Mouse (Mus musculus) myocyte (in vitro differentiated cells): ENCODE data around the gene Hist3h2ba.

Experiments
- CEBPB ChIP-seq: IDR thresholded peaks from 2 replicates; pipeline ENCODE4 v1.6.1; 2011; ENCODE audit warnings: mild to moderate bottlenecking, moderate library complexity; ENCODE audit not compliant: poor library complexity, insufficient read depth, severe bottlenecking
- MAX ChIP-seq: IDR thresholded peaks from one replicate; pipeline ENCODE4 v1.6.1; 2011; ENCODE audit warnings: low read depth, mild to moderate bottlenecking, control low read depth
- MYOD1 ChIP-seq, 3 experiments: IDR thresholded peaks; one replicate each; pipeline ENCODE4 v1.6.1; 2011; ENCODE audit warnings: control low read depth in 2 of 3, low read depth in 2 of 3, mild to moderate bottlenecking in 2 of 3, moderate library complexity in 1 of 3; ENCODE audit not compliant: insufficient read length in 2 of 3, control insufficient read depth in 1 of 3
- POLR2A ChIP-seq: IDR thresholded peaks from one replicate; pipeline ENCODE4 v1.6.1; 2011; ENCODE audit warnings: low read depth, mild to moderate bottlenecking, control low read depth, moderate library complexity; ENCODE audit not compliant: insufficient read length

GRCm38 (mm10) chr11:58904410-58904718, 44.4 kb upstream of the Hist3h2ba start:
- no peak for TF ChIP-seq POLR2A
- TF ChIP-seq MYOD1 (IDR thresholded peaks at IDR 0.05; ENCODE audit: control insufficient read depth in 1 of 3, insufficient read length in 2 of 3, low read depth in 2 of 3): no peak
- no peak for TF ChIP-seq CEBPB
- no peak for TF ChIP-seq MAX
